Mouse (Mus musculus): ENCODE measurements around the gene Dcx. TPM values are rescaled to one million over a fixed set of nuclear protein-coding genes. Genes with fewer than 3 reads are reported as not detected.

Dcx gene
- polyA plus RNA-seq (2016; fragmentation: Nextera tagmentation; extraction: Ambion mirVana) = 0.47 and 0.48 TPM in 2 replicates

DNA sequence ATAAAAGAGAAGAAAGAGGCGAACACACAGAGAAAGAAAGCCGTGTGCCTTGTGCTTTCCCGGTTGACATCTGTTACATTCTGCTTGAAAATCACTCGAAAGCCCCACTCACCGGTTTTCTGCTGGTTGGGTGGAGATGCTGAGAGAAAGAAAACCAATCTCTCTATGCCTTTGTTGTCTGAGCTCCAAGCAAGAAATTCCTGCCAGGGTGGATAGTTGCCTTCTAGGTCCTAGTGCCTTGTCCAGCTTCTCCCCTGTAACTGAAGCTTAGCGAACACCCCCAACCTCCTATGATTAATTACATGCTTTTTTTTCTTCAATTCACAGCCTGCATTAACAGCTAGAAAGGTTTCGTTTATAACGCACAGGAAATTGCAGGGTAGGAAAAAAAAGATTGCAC, at the start of gene Dcx:
Dcx (minus strand) TSS at position 354 of the 400 bp plus-strand sequence.
- Histone ChIP-seq H3K4me3 (no peak within 1 kb of the TSS), H3K27ac (no peak within 1 kb of the TSS), H3K9me3 (replicated peaks) (no peaks in the 10 kb centered on the region), H3K4me1 (no peaks in the 10 kb centered on the region), H3K9ac (no peak within 1 kb of the TSS), H3K4me2 (no peak within 1 kb of the TSS), H3K27me3 (replicated peaks) (no peaks in the 10 kb centered on the region), H3K36me3 (no peaks in the 10 kb centered on the region)
- no peak for ATAC-seq
- WGBS (ENCODE audit: insufficient replicate concordance) = 47% methylated on average over 8 of the region's 8 CpGs

DNA sequence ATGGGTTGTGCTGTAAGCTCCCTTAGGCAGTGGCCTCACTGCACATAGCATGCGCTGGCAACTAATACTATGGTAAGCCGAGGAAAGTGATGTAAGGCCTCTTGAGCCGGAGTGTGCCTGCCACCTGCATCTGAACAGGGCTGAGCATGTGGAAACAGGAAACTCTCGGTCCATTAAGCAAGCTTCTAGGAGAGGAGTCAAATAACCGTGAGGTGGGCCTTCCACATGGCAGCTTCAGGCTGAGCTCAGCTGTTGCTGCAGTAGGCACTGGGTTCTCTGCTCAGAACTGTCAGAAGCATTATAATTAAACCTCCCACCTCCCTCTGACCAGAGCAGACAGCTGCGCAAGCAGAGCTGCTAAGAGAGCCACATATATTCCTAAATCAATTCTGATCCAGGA, 33.1 kb upstream of the Dcx start:
- WGBS (ENCODE audit: insufficient replicate concordance) = 62% methylated on average over 6 of the region's 6 CpGs
- Histone ChIP-seq H3K4me2 (no peak overlapping the region), H3K27ac (no peak overlapping the region), H3K9me3 (replicated peaks) (no peaks in the 10 kb centered on the region), H3K4me3 (no peak overlapping the region), H3K9ac (no peak overlapping the region), H3K27me3 (replicated peaks) (no peaks in the 10 kb centered on the region), H3K36me3 (no peaks in the 10 kb centered on the region), H3K4me1 (no peaks in the 10 kb centered on the region)
- no peak for ATAC-seq

DNA sequence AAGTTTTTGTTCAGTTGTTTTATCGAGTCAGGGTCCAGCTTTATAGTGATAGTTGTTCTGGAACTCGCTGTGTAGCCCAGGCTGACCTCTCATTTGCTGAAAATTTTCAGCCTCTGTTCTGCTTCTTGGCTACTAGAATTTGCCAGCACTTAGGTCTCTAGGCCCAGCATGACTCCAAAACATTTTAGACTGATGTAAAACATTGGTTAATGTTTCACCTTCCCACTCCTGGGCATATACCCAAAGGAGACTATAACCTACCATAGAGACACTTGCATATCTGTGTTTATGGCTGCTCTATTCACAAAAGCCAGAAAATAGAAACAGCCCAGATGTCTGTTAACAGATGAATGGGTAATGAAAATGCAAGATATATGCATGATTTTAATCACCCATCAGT, 560 bp upstream of the Dcx start:
- H3K4me3 ChIP-seq = no peak overlapping the region
- no peaks in the 10 kb centered on the region for H3K27me3 ChIP-seq (replicated peaks)
- H3K9ac ChIP-seq = no peak overlapping the region
- WGBS (ENCODE audit: insufficient replicate concordance) = 52% methylated on average over 2 of the region's 2 CpGs
- H3K9me3 ChIP-seq (replicated peaks) = no peaks in the 10 kb centered on the region
- H3K27ac ChIP-seq = no peak overlapping the region
- no peak overlapping the region for H3K4me2 ChIP-seq
- H3K36me3 ChIP-seq = no peaks in the 10 kb centered on the region
- ATAC-seq = no peak
- no peaks in the 10 kb centered on the region for H3K4me1 ChIP-seq

DNA sequence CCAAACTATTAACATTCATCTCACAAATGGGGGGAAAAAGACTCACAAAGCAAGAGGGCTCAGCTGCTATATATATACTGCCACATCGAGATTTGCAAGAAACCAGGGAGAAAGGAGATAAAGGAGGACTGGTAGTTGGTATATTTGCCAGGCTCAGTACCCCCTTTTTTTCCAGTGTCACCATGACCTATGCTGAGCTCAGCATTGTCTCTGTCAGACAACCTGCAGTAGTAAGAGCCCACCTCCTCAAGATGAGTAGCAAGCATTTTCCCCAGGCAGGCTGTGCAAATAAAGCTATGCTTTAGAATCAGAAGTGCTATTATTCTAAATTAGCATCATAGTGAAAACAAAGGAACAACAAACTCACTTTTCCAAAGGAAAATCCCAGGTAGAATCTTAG, 581 bp downstream of the Dcx start:
- 36% methylated on average over 1 of the region's 1 CpGs for WGBS (ENCODE audit: insufficient replicate concordance)
- no peaks in the 10 kb centered on the region for H3K4me1 ChIP-seq
- H3K4me3 ChIP-seq = no peak overlapping the region
- ATAC-seq = no peak
- no peaks in the 10 kb centered on the region for H3K36me3 ChIP-seq
- no peaks in the 10 kb centered on the region for H3K27me3 ChIP-seq (replicated peaks)
- H3K9ac ChIP-seq = no peak overlapping the region
- no peak overlapping the region for H3K27ac ChIP-seq
- H3K9me3 ChIP-seq (replicated peaks) = no peaks in the 10 kb centered on the region
- H3K4me2 ChIP-seq = no peak overlapping the region

DNA sequence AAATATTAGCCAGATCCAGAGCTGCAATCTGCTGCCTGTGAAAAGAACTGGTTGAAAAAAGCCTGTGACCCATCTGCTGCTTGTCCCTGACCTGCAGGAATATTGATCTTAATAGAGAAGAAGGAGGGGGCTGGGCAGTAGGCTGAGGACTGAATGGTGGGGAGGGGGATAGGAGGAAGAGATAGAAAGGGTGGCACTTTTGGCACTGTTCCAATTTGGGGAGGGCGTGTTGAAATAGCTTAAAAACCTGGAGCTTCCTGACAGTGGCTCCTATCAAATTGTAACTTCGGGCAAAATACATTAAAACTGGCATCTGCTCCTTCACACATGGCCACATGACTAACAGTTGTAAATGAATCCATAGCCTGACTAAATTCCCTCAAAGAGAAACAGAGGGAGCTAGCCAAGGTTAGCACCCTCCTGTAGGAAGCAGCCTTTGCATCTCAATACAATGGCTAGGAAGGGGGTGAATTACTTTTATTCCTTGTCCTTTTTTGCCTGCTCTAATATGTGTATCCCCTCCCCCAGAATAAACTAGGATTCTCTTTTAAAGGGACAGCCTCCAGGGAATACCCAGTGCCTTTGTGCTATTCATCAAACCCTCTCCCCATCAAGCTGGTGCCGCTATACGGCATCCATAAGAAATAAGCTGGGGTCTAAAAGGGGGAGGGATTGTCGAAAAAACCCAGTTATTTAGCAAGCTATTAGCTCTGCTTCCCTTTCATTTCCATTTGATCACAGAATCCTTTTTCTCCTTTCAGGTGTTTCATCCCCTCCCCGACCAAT, 1.5 kb downstream of the Dcx start:
- WGBS (ENCODE audit: insufficient replicate concordance) = 39% methylated on average over 6 of the region's 6 CpGs
- Histone ChIP-seq H3K27me3 (replicated peaks) (no peaks in the 10 kb centered on the region), H3K4me2 (no peak overlapping the region), H3K36me3 (no peaks in the 10 kb centered on the region), H3K4me1 (no peaks in the 10 kb centered on the region), H3K4me3 (no peak overlapping the region), H3K27ac (no peak overlapping the region), H3K9me3 (replicated peaks) (no peaks in the 10 kb centered on the region), H3K9ac (no peak overlapping the region)
- no peak for ATAC-seq

DNA sequence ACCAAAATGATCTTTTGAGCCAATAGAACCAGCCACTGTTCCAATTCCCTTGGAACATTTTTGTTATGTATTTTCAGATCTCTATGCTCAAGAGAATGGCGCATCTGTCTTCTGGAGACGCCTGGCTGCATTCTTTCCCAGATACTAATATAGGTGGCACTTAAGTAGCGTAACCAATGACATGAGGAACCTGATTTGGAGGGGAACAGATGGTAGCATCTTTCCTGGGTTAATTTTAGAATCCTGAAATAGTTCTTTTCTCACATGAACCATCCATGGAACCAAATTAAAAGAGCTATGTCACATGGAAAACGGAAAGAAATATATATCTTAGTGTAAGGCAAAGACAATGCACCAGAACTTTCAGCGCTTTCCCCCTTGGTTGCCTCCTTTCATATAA, 11.0 kb downstream of the Dcx start:
- no peak for ATAC-seq
- H3K4me3 ChIP-seq = no peak overlapping the region
- H3K36me3 ChIP-seq = no peaks in the 10 kb centered on the region
- WGBS (ENCODE audit: insufficient replicate concordance) = 69% methylated on average over 5 of the region's 5 CpGs
- H3K9me3 ChIP-seq (replicated peaks) = no peaks in the 10 kb centered on the region
- H3K4me2 ChIP-seq = no peak overlapping the region
- no peak overlapping the region for H3K9ac ChIP-seq
- no peaks in the 10 kb centered on the region for H3K27me3 ChIP-seq (replicated peaks)
- no peaks in the 10 kb centered on the region for H3K4me1 ChIP-seq
- H3K27ac ChIP-seq = no peak overlapping the region

DNA sequence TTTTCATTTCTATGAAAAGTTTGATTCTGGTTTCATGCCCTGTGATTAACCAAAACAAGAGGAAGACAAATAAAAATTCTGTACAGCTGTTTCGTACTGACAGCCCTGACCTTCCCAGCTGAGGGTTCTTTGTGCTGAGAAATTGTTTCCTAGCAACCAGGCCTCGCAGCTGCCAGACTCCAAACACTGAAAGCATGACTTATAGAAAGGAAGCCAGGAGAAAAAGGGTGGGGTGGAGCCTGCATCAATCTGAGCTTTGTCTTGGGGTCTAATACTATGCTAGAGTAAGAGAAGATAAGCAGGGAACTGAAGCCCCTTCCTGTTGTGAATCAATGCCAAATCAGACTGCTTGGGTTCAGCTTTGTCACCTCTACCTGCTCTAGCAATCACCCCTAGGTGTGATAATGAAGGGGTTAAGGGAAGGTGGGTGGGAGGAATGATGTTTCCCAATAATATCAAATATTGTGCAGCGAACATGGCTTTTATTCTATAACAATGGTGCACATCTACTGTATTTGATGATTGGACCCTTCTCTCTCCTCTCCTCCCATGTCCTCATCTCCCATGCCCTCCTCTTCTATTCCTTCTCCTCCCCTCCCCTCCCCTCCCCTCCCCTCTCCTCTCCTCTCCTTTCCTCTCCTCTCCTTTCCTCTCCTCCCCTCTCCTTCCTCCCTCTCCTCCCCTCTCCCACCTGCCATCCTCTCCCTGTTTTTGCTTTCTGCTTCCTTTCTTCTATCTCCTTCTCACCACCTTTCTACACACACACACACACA, 26.2 kb downstream of the Dcx start:
- no peaks in the 10 kb centered on the region for H3K4me1 ChIP-seq
- ATAC-seq = no peak

DNA sequence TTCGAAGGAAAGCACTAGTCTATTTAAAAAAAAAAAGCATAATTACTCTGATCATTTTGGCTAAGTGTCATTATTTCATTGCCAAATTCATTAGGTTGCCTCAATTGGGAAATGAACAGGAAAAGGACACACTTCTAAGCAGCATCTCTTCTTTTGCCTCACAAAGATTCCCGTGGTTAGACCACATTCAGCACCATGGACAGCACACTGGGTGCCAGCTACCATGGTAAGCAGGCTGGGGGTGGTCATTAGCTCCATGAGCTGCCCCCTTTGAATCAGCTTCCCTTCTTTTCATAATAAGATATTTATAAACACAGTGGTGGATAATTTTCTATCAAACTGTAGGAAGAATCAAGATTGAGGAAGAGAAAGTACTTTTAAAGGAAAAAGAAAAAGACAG, 28.4 kb downstream of the Dcx start:
- no peaks in the 10 kb centered on the region for H3K36me3 ChIP-seq
- no peak overlapping the region for H3K9ac ChIP-seq
- no peak overlapping the region for H3K27ac ChIP-seq
- no peaks in the 10 kb centered on the region for H3K4me1 ChIP-seq
- no peaks in the 10 kb centered on the region for H3K27me3 ChIP-seq (replicated peaks)
- no peak overlapping the region for H3K4me3 ChIP-seq
- 22% methylated on average over 2 of the region's 2 CpGs for WGBS (ENCODE audit: insufficient replicate concordance)
- H3K4me2 ChIP-seq = no peak overlapping the region
- ATAC-seq = no peak
- no peaks in the 10 kb centered on the region for H3K9me3 ChIP-seq (replicated peaks)

More for the DNA sequence above, 26.2 kb downstream of the Dcx start:
- Histone ChIP-seq H3K27ac (no peak overlapping the region), H3K4me2 (no peak overlapping the region), H3K27me3 (replicated peaks) (no peaks in the 10 kb centered on the region), H3K4me3 (no peak overlapping the region), H3K9ac (no peak overlapping the region), H3K9me3 (replicated peaks) (no peaks in the 10 kb centered on the region), H3K36me3 (no peaks in the 10 kb centered on the region)
- 39% methylated on average over 3 of the region's 3 CpGs for WGBS (ENCODE audit: insufficient replicate concordance)

DNA sequence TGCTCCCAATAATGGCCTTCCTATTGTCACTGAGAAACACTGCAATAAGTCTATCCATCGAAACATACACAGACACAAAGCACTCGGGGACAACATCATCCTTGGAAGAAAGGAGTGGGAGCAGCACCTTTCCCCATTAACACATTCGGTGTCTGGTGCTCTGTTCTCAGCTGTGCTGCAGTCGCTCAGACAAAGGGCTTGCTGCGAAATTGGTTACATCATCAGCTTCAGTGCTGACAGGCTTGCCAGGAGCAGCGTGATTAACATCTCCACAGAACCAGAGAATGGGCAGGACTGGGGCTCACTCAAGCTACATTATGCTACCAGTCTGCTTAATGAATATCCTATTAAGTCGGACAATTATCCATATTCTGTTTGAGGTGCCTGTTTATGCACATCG, 30.8 kb downstream of the Dcx start:
- 40% methylated on average over 8 of the region's 8 CpGs for WGBS (ENCODE audit: insufficient replicate concordance)
- no peak overlapping the region for H3K4me2 ChIP-seq
- H3K9me3 ChIP-seq (replicated peaks) = no peaks in the 10 kb centered on the region
- H3K4me3 ChIP-seq = no peak overlapping the region
- no peak for ATAC-seq
- no peaks in the 10 kb centered on the region for H3K27me3 ChIP-seq (replicated peaks)
- H3K27ac ChIP-seq = no peak overlapping the region
- H3K36me3 ChIP-seq = no peaks in the 10 kb centered on the region
- no peaks in the 10 kb centered on the region for H3K4me1 ChIP-seq
- no peak overlapping the region for H3K9ac ChIP-seq

DNA sequence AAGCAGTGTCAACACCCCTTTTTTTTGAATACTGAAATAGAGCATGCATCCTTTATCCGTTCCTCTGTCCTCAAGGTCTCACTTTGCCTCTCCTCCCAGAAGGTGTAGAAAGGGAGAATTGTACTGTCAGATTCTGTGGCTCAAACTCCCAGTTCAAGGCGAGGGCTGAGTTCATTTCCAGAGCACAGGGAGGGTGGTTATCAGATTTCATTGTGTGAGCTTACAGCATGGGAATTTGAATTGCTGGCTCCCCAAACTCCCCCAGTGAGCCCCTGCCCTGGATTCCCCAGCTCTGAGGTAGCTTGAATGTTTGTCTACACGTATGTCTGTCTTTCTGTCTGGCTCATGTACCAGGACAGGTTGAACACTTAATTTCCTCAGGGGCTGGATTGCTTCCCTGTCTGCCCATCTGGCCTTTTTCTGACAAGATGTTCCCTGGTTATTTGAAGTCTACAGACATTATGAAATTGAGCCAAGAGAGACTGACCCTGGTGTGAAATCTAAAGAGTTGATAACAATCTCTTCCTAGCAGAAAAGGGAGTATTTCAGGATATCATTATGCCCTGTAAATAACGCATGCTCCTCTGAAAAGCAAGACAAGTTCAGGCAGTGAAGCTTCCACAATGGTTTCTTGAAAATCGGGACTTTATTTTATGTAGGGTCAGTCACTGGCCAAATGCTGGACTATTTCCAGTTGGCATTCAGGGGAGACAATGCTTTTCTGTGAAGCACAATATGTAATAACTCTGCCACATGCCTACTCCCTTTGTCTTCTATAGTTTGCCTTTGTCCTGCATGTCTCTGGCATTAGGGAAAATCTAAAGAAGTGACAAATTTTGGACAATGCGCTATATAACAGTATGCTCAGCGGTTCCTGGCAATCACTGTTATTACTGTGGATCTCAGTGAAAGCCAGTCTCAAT, 35.5 kb downstream of the Dcx start:
- no peaks in the 10 kb centered on the region for H3K4me1 ChIP-seq
- no peaks in the 10 kb centered on the region for H3K9me3 ChIP-seq (replicated peaks)
- H3K27me3 ChIP-seq (replicated peaks) = no peaks in the 10 kb centered on the region
- no peak overlapping the region for H3K4me2 ChIP-seq
- H3K4me3 ChIP-seq = no peak overlapping the region
- ATAC-seq = no peak
- no peaks in the 10 kb centered on the region for H3K36me3 ChIP-seq
- WGBS (ENCODE audit: insufficient replicate concordance) = 57% methylated on average over 7 of the region's 7 CpGs
- no peak overlapping the region for H3K9ac ChIP-seq
- no peak overlapping the region for H3K27ac ChIP-seq

DNA sequence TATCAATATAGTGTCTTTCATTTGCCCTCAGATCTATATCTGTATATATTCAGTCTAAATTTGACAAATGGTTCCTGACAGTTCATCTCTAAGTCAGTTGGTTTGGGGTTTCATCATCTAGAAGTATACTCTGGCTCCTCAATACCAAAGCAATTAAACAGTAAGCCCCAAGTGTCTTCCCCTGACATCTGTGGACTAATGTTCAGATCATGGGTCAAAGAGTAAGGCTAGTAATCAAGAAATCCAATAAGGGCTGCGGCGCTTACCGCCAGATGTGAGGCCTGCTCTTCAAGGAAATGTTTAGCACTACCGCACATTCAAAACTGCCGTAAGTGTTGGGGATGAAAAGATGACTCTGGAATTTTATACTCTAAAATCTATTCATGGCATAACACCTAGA, 36.2 kb downstream of the Dcx start:
- Histone ChIP-seq H3K4me2 (no peak overlapping the region), H3K27me3 (replicated peaks) (no peaks in the 10 kb centered on the region), H3K27ac (no peak overlapping the region), H3K4me1 (no peaks in the 10 kb centered on the region), H3K36me3 (no peaks in the 10 kb centered on the region), H3K4me3 (no peak overlapping the region), H3K9ac (no peak overlapping the region), H3K9me3 (replicated peaks) (no peaks in the 10 kb centered on the region)
- no peak for ATAC-seq
- 78% methylated on average over 5 of the region's 5 CpGs for WGBS (ENCODE audit: insufficient replicate concordance)

DNA sequence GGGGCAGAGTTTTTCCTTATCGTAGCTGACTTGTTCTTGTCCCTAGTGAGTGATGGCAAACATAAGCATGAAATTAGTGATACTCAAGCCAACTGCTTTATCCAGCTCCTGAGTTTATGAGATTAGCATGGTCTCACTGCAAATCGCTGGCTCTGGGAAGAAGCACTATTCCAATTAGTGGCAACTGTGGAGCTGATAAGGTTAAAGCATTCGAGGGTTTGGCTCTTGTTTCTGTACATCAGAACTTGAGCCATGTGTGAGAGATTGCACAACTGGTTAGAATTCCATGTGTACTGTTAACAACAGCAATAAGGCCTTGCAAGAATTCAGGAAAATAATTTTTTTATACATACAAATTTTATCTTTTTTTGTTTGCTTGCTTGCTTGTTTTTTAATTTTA, 39.9 kb downstream of the Dcx start:
- 50% methylated on average over 3 of the region's 3 CpGs for WGBS (ENCODE audit: insufficient replicate concordance)
- Histone ChIP-seq H3K9ac (no peak overlapping the region), H3K4me1 (no peaks in the 10 kb centered on the region), H3K9me3 (replicated peaks) (no peaks in the 10 kb centered on the region), H3K4me2 (no peak overlapping the region), H3K36me3 (no peaks in the 10 kb centered on the region), H3K4me3 (no peak overlapping the region), H3K27ac (no peak overlapping the region), H3K27me3 (replicated peaks) (no peaks in the 10 kb centered on the region)
- no peak for ATAC-seq

Data from liver, embryonic 12.5 days (tissue).